Mouse (Mus musculus) cerebellum, postnatal 36 days (tissue): ENCODE measurements around the gene Gm29735.
A peak's percentile ranks its signal among the peaks of the same experiment; 100 is the strongest.
"Not testable (repeated sequence)": the region's sequence is repeated elsewhere in the genome, so short reads cannot be mapped to it uniquely, and the experiment has no call there.

Source experiments
- DNase-seq, 2 experiments: peaks; one replicate each; pipeline ENCODE4 v3.0.0; 2021 to 2022; ENCODE audit warnings: mixed read lengths in 2 of 2

The Gm29735 gene

GRCm38 (mm10) chr7:142157013-142157412, at the start of gene Gm29735:
TSS of gene Gm29735 (minus strand) at chr7:142157113.
- DNase-seq = not testable (repeated sequence)

GRCm38 (mm10) chr7:142205488-142205887, 48.6 kb upstream of the Gm29735 start:
- no peak for DNase-seq

GRCm38 (mm10) chr7:142201064-142201463, 44.2 kb upstream of the Gm29735 start, which contains the start of gene Krtap5-3:
TSS of gene Krtap5-3 (plus strand) at chr7:142201364.
- no peak for DNase-seq

GRCm38 (mm10) chr7:142198748-142199147, 41.8 kb upstream of the Gm29735 start:
- no peak for DNase-seq

- DNase-seq = no peak
Observed at GRCm38 (mm10) chr7:142190289-142190688, 33.4 kb upstream of the Gm29735 start, which contains the start of gene Gm10153. TSS of gene Gm10153 (minus strand) at chr7:142190389.

GRCm38 (mm10) chr7:142188156-142188555, 31.2 kb upstream of the Gm29735 start:
- no peak for DNase-seq

GRCm38 (mm10) chr7:142181021-142181420, 24.1 kb upstream of the Gm29735 start:
- no peak for DNase-seq

- no peak for DNase-seq
Observed at GRCm38 (mm10) chr7:142178685-142179084, 21.8 kb upstream of the Gm29735 start.

- not testable (repeated sequence) for DNase-seq
Observed at GRCm38 (mm10) chr7:142175905-142176304, 19.0 kb upstream of the Gm29735 start, which contains the start of gene Krtap5-2. TSS of gene Krtap5-2 (minus strand) at chr7:142176005.

- DNase-seq = no peak
Observed at GRCm38 (mm10) chr7:142169836-142170235, 12.9 kb upstream of the Gm29735 start.

GRCm38 (mm10) chr7:142165639-142166038, 8.7 kb upstream of the Gm29735 start, which contains the start of gene Gm4553:
TSS of gene Gm4553 (minus strand) at chr7:142165739.
- not testable (repeated sequence) for DNase-seq

GRCm38 (mm10) chr7:142159366-142159765, 2.5 kb upstream of the Gm29735 start:
- DNase-seq = no peak

GRCm38 (mm10) chr7:142155308-142155707, 1.6 kb downstream of the Gm29735 start:
- DNase-seq = no peak

- DNase-seq = no peak
Observed at GRCm38 (mm10) chr7:142152191-142152590, 4.7 kb downstream of the Gm29735 start.

GRCm38 (mm10) chr7:142148633-142149032, 8.3 kb downstream of the Gm29735 start:
- DNase-seq = no peak

- DNase-seq = peak; percentile 11 to 27
Observed at GRCm38 (mm10) chr7:142146033-142146432, 10.9 kb downstream of the Gm29735 start.

- DNase-seq = no peak
Observed at GRCm38 (mm10) chr7:142145413-142145940, 11.4 kb downstream of the Gm29735 start.

- DNase-seq = no peak
Observed at GRCm38 (mm10) chr7:142144507-142144906, 12.4 kb downstream of the Gm29735 start, which contains the start of gene Gm45337. TSS of gene Gm45337 (minus strand) at chr7:142144607.

GRCm38 (mm10) chr7:142143506-142144010, 13.4 kb downstream of the Gm29735 start:
- DNase-seq = not testable (repeated sequence)

GRCm38 (mm10) chr7:142140696-142141095, 16.2 kb downstream of the Gm29735 start:
- no peak for DNase-seq

- DNase-seq = not testable (repeated sequence)
Observed at GRCm38 (mm10) chr7:142135934-142136333, 21.0 kb downstream of the Gm29735 start, which contains the start of gene Gm39115. TSS of gene Gm39115 (minus strand) at chr7:142136034.

- DNase-seq = peak; percentile 5 to 12
Observed at GRCm38 (mm10) chr7:142134206-142134995, 22.5 kb downstream of the Gm29735 start.

- no peak for DNase-seq
Observed at GRCm38 (mm10) chr7:142128843-142129242, 28.1 kb downstream of the Gm29735 start.
